Mouse (Mus musculus): ENCODE measurements around the gene Tfap2e.

The Tfap2e gene

GRCm38 (mm10) chr4:126696908-126697307 is 39.1 kb downstream of the Tfap2e start:
- DNase-seq = no peak

- DNase-seq = no peak
These were observed 43.0 kb downstream of the Tfap2e start for GRCm38 (mm10) chr4:126693021-126693420.

GRCm38 (mm10) chr4:126689457-126689856 is 46.6 kb downstream of the Tfap2e start:
- DNase-seq = no peak

- DNase-seq = no peak
These were observed 53.0 kb downstream of the Tfap2e start for GRCm38 (mm10) chr4:126683084-126683483.

- DNase-seq = no peak
These were observed 53.7 kb downstream of the Tfap2e start for GRCm38 (mm10) chr4:126682298-126682697.

- peak; percentile 97 for DNase-seq
These were observed 58.7 kb downstream of the Tfap2e start, which contains the start of gene Psmb2 for GRCm38 (mm10) chr4:126677054-126678003. Gene Psmb2 (plus strand): TSS chr4:126677630.

GRCm38 (mm10) chr4:126667075-126667474 is 69.0 kb downstream of the Tfap2e start:
- no peak for DNase-seq
